Mouse (Mus musculus) left cerebral cortex, adult 18-20 months (tissue): Measurements from ENCODE around the gene Suclg2. TPM values are rescaled to one million over a fixed set of nuclear protein-coding genes. Genes with fewer than 3 reads are reported as not detected.
A peak's percentile ranks its signal among the peaks of the same experiment; 100 is the strongest.
"Not testable (repeated sequence)": the region's sequence is repeated elsewhere in the genome, so short reads cannot be mapped to it uniquely, and the experiment has no call there.

ENCODE experiments used
- DNase-seq, 2 experiments: peaks; one replicate each; pipeline ENCODE4 v3.0.0; 2021 to 2022; ENCODE audit warnings: low spot score in 2 of 2, mixed read lengths in 1 of 2
- total RNA-seq, 2 experiments: library from RNA; stranded (reverse); gene quantifications; 2 replicates each; pipeline ENCODE4 v1.2.3; 2021

Suclg2 gene
- total RNA-seq, 2 experiments from 2014 or later = 14.8 to 17.5 TPM

DNA sequence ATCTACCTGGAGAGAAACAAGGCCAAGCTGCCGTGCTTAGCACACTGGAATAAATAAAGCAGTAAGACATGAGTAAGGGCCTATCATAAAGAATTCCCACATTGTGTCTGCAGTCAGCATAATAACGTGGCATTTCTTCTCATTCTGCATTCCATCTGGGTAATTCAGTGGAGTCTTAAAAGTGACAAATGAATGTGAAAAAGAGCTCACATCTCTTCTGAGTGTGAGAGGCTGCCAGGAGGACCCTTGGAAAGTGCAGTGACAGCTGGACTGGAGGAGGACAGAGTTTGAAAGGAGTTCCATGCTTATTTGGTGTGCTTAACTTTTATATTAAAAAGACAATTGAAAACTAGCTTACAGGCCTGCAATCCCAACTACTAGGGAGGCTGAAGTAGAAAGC, 83.2 kb downstream of the Suclg2 start:
- DNase-seq = peak in 1 of 2 experiments; percentile 47

DNA sequence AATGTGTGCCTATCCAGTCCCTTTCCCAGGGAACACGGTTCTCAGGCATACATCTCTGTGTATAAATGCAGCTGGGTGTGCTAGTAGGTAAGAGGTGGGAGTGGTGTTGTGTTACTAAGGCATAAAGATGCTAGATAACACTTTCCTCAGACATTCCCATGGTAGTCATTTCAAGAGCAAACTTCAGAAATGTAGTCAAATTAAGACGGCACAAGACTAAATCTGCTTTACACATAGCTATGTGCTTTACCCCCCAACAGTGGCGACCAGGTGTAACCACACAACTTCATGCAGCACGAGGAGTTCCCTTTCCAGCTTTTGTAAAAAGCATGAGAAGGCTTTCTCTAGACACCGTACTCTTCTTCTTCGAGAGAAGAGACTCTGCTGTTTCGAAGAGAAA, 89.5 kb downstream of the Suclg2 start:
- DNase-seq = no peak

DNA sequence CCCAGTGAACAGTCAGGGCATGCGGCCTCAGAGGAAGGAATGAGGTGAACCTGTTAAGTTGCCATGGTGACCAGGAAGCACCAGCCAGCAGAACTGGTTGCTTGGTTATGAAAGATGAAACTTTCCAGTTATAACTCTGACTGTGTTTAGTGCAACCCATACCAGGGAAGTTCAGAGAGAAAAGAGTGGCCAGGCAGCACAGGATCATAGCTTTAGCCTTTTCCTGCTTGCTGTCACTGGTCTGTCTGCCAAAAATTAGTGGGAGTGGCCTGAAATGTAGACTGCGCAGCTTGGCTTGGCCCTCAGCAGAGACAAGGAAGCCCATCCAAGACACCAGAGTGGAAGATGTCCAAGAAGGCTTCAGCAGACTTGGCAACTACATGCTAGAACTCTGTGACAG, 96.8 kb downstream of the Suclg2 start:
- peak; percentile 5 to 9 for DNase-seq

DNA sequence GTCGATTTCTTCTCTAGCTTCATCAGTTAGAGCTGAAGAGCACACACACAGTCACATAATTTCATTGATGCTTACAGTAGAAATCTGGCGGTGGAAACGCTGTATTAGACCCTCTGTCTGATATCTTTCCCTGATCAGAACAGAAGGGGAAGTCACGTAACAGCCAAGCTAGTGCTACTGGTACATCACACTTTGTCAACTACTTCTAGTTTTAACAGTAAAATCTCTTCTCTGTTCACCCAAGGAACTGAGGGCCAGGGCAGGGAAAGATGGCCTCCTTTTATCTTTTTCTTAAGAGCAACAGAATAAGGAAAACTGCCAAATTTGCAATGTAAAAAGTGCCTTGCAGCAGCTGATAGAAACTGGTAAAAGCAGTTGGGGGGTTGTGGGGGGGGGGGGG, 97.8 kb downstream of the Suclg2 start:
- no peak for DNase-seq

DNA sequence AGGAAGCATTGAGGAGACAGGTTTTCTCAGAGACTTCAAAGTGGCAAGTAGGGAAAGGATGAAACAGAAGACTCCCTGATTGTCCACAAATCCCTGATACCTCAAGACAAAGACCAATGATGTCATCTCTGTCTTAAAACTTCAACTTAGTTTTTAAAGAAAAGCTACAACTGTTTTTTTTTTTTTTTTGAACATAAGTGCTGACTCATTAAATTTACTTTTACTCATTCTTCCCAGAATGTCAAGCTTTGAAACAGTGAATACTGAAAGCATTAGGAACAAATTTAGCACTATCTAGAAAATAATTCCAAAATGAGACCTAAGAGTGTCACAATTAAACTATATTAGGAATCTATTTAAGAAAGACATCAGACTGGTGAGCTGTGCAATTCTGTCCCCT, 98.8 kb downstream of the Suclg2 start:
- no peak for DNase-seq

DNA sequence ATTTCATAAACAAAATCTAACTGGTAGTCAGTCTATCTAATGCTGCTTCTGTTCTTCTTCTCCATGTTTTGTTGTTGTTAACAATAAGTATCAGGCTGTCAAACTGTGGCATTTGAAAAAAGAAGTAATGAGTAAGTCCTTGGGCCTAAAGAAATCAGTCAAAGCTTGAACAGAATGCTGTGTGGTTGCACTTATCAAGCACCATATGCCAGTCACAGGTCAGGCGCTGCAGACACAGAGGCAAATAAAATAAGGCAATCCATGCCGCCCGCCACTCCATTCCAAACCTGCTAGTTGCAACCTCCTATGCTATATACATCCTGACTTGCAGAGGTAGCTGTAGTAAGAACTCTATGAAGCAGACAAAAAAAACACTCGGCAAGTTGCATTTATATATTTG, 100.2 kb downstream of the Suclg2 start:
- no peak for DNase-seq

DNA sequence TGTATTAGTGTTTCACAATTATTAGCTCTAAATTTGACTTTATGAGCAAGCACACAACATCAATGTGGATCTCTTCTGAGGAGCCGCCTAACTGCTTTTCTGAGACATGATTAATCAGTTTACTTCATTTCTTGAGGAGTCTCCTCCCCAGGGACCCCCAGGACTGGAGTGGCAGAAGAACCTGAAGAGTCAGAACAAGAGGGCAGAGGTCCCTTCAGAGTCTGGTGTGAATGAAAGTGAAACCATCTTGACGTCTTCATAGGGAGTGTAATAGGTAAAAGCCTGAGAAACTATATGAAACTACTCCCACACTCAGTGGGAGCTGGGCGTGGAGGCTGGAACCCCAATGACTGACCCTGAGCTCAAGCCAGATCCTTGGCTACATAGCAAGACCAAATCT, 105.4 kb downstream of the Suclg2 start:
- DNase-seq = no peak

DNA sequence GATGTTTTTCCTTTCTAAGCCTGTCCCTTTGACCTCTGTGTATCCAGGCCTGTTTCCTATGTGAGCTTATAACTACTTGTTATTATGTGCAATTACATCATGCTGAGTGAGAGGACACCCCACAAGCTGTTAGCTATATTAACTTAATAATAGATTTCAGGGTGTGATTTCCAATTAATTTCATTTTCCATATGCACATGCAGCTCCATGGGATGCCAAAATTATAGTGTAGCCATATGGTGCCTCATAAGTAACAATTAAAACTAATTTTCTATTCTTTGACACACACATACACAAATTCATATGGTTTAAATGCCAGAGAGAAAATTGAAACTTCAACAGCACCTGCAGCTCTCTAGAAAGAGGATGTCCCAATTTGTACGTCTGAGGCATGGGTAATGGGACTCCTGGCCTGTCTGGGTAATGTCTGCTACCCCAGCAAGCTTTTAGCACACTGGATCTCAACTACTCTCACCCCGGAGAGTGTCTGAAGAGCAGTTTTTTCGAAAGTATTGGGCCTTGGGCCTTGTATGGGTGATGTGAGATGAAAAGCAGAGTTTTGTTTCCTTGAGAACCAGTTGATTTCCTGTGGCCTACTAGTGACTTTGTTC, 106.1 kb downstream of the Suclg2 start:
- DNase-seq = no peak

DNA sequence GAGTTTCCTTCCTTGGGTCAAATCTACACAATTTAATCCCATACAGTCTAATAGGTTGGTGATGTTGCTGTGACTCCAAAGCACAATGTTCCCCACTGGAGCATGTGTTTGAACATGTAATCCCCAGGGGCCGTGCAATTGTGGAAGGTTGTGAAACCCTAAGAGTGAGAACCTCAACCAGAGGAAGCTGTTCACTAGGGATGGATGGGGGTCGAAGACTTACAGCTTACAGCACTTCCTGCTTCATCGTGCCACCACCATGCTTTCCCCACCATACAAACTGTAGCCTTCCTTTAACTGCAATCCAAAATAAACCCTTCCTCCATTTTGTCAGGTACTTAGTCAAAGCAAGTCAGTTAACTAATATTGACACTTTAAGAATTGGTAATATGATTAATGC, 107.5 kb downstream of the Suclg2 start:
- no peak for DNase-seq

DNA sequence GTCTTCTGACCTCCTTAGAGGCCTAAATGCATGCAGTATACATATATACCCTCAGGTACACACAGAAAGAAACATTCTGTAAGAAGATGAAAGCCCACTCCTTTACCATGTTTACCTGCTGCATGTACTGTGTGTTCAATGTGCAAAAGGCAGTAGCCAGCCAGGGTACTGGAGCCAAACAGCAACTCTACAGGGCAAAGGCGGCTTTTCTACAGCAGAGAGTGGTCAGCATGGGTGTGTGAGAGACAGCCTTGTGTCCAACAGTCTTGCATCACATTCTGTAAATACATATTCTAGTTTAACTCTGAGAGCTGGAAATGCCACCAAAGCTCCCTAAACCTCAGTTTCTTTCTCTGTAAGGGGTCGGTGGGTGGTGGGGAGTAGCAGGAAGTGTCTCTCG, 110.5 kb downstream of the Suclg2 start:
- no peak for DNase-seq

DNA sequence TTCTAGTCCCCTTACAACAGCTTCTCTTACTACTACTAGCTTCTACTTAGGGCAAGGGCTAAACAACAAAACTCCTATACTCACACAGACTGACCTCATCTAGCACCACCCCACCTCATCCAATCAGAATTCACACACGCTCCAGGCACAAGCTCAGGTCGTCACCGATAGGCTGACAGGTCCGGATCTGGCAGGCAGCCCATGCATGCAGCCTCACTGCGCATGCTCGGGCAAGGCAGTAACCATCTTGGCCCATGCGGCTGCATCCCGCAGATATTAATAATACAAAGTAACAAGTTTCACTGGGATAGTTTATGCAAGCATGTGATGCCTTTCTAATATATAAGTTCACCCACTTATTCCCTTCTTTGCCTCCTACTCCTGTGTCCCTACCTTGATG, 117.9 kb downstream of the Suclg2 start:
- not testable (repeated sequence) for DNase-seq

DNA sequence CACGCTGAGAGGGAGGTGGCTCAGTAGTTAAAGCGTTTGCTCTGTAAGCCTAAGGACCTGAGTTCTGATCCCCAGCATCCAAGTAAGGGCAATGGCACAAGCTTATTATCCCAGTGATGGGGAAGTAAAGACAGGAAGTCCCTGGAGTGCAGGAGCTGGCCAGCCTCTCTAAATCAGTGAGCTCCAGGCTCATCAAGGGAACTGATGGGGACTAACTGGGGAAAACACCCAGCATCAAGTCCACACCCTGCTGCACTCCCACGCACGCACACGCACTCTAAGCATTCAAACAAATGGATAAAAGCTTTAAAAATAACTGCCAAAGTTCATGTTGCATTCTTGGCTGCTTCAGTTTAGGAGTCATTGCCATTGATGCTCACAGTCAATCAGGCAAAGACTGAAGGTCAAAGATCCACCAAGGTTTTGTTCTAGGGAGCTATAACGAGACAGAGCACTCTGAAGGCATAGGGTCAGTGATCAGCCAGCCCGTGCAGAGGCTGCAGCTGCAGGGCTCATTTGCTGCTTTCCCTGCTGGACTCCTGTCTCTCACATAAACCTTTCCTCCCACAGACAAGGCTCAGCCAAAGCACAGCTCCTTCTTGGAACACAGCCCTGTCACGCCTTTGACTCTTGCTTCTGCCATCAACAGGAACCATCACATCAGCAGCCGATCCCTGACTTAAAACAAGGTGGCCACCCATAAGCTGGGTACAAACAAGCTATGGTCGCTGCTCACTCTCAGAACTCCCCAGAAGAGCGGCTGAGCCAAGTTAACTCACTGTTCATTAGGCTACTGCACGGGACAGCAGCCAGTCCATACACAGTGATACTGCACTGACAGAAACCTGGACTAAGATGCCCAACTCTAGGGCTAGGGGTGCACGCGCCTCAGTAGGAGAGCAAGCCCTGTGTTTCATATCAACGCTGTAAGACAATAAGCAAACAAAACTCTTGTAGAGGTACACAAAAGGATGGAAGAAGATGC, 121.5 kb downstream of the Suclg2 start:
- DNase-seq = no peak

DNA sequence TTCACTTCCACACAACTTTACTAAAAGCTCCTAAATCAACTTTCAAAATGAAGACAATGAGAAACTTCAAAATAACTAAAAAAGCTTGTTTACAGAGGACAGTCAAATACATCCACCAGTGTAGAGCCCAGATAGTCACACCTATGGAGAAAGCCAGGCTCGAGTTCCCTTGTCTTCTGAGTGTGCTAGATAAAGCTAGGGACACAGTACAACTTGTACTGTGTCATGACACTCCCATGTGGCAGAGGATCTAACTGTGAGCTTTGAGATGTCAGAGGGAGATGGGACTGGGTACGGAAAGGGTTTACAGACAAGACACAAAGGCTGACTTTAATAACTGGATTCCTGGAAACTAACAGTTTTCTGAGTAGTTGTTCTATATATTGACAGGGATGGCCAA, 122.7 kb downstream of the Suclg2 start:
- no peak for DNase-seq

DNA sequence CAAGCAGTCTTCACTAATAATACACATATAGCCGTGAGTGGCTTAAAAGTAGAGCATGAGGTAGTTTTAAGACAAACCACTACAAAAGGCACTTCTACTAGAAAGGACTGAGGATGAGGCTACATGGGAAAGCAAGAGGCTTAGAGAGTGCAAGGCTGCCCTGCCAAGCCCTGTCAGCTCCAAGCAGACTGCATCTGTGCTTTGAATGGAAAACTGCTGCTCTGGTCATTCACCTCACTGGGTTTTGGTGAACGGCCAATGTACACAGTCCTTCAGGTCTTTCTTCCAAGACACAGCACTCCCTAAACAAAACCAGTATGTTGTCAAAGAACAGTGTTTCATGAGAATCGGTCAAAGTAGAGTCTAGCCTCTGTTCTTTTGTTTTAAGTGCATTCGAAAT, 124.4 kb downstream of the Suclg2 start:
- no peak for DNase-seq

DNA sequence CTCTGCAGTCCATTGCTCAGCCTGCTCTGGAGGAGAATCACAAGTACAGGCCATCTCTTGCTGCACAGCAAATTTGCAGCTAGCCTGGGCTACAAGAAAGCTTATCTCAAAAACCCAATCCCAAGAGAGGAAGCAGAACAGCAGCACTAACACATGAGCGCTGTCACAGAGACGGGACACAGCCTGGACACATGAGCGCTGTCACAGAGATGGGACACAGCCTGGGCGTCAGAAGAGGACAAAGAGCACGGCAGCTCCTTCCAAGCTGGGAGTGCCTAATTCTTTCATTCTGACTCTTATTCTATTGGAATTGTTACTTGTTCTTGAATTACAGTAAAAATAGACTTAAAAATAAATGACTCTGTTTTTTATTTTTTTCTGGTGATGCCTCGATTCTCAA, 126.2 kb downstream of the Suclg2 start:
- no peak for DNase-seq

DNA sequence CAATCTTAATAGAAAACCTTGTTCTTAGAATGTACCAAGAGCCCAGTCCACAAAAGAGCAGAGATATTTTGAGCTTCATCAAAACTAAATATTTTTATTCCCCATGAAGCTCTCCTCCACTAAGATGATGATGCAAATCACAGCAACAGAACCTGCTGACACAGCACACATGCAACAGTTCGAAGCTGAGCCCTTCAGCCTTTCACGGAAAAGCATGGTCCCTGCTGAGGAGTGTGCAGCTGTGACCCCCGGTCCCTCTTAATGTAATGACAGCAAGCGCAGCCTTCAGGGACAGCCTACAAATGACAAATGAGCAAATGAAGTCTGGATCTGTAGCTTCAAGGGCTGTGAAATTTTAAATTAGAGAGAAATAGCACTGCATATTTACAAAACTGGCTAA, 128.1 kb downstream of the Suclg2 start:
- DNase-seq = no peak

DNA sequence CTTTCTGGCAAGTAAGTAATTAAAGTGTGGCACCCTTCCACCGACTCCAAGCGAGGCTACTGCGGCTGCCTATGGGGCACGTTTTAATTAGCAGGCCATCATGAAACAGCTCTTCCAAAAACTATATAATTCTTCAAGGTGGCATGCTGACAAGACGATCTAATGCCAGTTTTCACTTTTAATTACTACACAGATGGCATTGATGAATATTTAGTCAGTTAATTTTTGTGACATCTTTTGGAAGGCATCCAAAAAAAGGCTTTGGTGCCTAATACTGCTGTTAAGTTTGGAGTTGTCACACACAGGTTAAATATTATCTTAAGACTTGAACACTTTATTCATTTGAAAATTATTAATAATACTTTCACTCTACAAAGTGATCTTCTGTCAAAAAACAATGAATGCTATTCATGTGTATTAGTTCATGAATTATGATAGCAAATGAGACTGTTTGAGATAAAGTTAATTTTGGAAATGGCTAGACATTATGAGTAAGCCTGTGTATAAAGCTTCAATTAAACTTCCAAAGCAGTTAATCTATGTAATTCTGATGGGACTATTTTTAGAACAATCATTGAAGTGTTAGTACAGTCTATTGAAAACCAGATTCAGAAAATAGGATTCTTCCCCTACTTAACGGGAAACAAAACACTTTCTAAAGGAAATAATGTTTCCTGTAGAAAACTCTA, 131.3 kb downstream of the Suclg2 start:
- no peak for DNase-seq

DNA sequence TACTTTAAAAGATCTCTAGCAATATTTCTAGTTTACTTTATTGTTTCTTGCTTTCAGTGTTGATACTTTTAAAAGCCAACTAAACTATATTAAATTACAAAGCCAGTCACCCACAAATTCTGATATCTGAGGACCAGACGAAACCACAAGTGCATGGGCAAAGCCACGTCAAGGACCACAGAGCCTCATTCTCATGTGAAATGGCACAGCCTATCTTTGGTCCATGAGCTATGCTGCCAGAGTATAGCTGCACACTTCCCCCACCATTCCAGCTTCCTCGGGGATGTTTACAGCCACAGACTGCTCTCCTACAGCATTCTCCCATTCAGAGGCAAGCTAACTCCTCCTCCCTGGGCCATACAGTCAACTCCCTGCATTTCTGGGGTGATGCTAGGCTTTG, 136.7 kb downstream of the Suclg2 start:
- DNase-seq = no peak

DNA sequence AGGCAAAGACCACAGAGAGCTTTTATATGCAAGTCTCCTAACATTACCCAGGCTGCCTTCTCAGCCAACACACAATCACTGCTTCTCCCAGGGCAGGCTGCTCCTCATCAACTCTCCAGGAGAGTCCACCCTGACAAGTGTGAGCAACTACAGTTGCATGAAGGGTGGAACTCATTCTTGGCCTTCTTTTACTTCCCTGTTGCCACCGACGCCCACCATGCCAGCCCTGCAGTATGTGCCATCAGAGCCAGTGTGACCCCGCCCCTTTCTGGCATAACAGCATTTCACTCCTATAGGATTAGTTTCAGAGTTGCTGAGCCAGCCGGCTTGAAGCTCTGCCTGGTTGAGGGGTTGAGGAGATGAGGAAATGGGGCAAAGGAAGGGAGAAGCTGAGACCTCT, 138.8 kb downstream of the Suclg2 start:
- no peak for DNase-seq

DNA sequence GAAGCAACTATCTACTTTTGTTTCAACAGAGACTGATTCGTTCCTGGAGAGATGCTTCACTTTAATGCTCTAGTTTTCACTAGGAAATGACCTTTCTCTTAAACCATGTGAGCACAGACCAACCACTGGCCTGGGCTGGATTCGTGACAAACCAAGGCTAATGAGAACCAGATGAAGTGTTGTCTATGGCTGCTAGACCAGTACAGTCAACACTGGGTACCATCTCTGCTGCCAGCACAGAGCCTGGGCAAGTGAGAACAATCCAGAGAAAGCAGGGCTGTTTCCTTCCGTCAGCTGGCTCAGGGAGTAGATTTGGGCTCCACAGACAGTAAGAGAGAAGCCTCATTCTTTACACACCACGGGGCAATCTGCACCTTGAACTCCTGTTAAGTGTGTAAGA, 143.1 kb downstream of the Suclg2 start:
- DNase-seq = no peak

DNA sequence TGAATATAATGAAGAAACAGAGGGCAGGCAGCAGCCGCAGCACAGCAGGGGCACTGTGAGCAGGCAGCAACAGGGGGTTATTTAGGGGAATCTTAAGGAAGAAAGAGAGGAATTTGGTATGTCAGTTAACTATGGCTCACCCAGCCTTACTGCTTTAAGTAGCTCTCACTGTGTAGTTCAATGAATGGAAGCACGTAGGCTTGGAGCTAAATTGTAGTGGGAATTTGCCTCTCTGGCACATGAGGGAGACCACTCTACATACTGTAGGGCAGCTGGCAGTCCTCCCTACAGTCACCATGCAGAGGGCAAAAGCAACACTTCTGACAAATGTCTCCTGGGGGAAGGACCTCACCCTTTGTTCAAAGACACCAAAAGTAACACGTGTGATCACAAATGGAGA, 143.7 kb downstream of the Suclg2 start:
- no peak for DNase-seq

DNA sequence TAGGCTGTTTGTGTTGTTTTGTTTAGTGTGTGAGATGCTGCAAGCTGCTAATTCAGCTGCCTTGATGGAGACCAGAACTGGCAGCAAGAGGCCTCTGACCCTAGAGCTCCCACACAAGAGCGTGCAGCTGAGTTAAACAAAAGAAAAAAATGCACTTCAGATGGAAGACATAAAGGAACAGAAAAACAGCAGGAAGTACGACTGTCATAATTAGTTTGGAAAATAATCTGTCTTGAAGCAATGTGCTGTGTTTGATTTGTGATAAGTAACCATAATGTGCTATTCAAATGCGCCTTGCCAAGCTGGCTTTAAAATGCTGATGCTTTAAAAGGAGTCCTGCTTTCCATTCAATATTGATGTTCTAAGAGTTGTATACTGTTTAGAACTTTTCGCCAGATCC, 144.2 kb downstream of the Suclg2 start:
- no peak for DNase-seq
